Mouse (Mus musculus): ENCODE results near the gene Ccdc57. TPM values are rescaled to one million over a fixed set of nuclear protein-coding genes. Genes with fewer than 3 reads are reported as not detected.

Ccdc57 gene
- polyA plus RNA-seq, 1 experiment from 2014 or later = 1.1 TPM

DNA sequence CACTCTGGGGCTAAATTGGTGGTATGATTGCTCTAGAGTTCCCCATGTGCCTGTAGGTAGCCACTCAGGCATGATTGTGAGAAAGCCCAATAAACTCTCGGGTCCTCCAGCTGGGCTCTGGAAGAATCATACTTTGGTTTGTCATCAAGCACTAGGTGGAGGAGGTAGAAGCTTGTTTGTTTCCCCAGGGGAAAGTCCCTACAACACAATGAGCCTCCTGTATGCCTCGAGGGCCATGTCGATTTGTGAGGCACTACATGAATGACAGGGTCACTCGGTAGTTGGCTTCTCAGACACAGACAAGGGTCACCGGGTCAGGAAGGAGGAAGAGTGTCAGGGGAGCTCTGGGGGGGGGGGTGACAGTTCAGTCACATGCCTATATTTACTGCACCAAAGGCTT lies 46.2 kb downstream of the Ccdc57 start:
- Histone ChIP-seq H3K27ac (replicated peaks) (no peak overlapping the region), H3K4me3 (ENCODE audit: low read depth, low read length) (no peak overlapping the region), H3K9ac (ENCODE audit: low read length) (no peak overlapping the region), H3K4me2 (replicated peaks; ENCODE audit: low read depth) (no peak overlapping the region), H3K36me3 (ENCODE audit: control insufficient read depth, insufficient read depth, low read length) (0 out of 2 replicates have a peak, but pooled peaks cover 2% of the 10 kb centered on the region), H3K9me3 (ENCODE audit: control insufficient read depth, low read length) (no peaks in the 10 kb centered on the region), H3K4me1 (replicated peaks; ENCODE audit: control insufficient read depth, insufficient read depth) (no peaks in the 10 kb centered on the region), H3K27me3 (ENCODE audit: control insufficient read depth, insufficient read depth, low read length) (no peaks in the 10 kb centered on the region)
- TF ChIP-seq CTCF (IDR thresholded peaks at IDR 0.05; ENCODE audit: low read depth) (no peak), EP300 (optimal IDR thresholded peaks at IDR 0.05) (no peak)
- DNase-seq (ENCODE audit: low spot score) = no peak
- ATAC-seq (ENCODE audit: low FRiP score, low TSS enrichment) = no peak
- WGBS = 62% methylated on average over 5 of the region's 5 CpGs

- no peaks in the 10 kb centered on the region for H3K36me3 ChIP-seq (ENCODE audit: control insufficient read depth, insufficient read depth, low read length)
- no peak overlapping the region for H3K27ac ChIP-seq (replicated peaks)
- WGBS = 89% methylated on average over 3 of the region's 3 CpGs
- H3K4me1 ChIP-seq (replicated peaks; ENCODE audit: control insufficient read depth, insufficient read depth) = no peaks in the 10 kb centered on the region
- no peak for TF ChIP-seq CTCF (IDR thresholded peaks at IDR 0.05; ENCODE audit: low read depth)
- TF ChIP-seq EP300 (optimal IDR thresholded peaks at IDR 0.05) = no peak
- H3K4me3 ChIP-seq (ENCODE audit: low read depth, low read length) = no peak overlapping the region
- H3K27me3 ChIP-seq (ENCODE audit: control insufficient read depth, insufficient read depth, low read length) = no peaks in the 10 kb centered on the region
- ATAC-seq (ENCODE audit: low FRiP score, low TSS enrichment) (no peak), DNase-seq (ENCODE audit: low spot score) (no peak)
- H3K4me2 ChIP-seq (replicated peaks; ENCODE audit: low read depth) = no peak overlapping the region
- H3K9me3 ChIP-seq (ENCODE audit: control insufficient read depth, low read length) = no peaks in the 10 kb centered on the region
- H3K9ac ChIP-seq (ENCODE audit: low read length) = no peak overlapping the region
Observed at GRCm38 (mm10) chr11:120883601-120884000, 49.1 kb downstream of the Ccdc57 start.

- H3K36me3 ChIP-seq (ENCODE audit: control insufficient read depth, insufficient read depth, low read length) = no peaks in the 10 kb centered on the region; the same call in 1 of the 2 replicates
- no peaks in the 10 kb centered on the region for H3K27me3 ChIP-seq (ENCODE audit: control insufficient read depth, insufficient read depth, low read length)
- ATAC-seq (ENCODE audit: low FRiP score, low TSS enrichment) (no peak), DNase-seq (ENCODE audit: low spot score) (no peak)
- H3K9me3 ChIP-seq (ENCODE audit: control insufficient read depth, low read length) = no peaks in the 10 kb centered on the region
- H3K4me3 ChIP-seq (ENCODE audit: low read depth, low read length) = no peak overlapping the region
- H3K4me2 ChIP-seq (replicated peaks; ENCODE audit: low read depth) = no peak overlapping the region
- no peak overlapping the region for H3K9ac ChIP-seq (ENCODE audit: low read length)
- H3K27ac ChIP-seq (replicated peaks) = no peak overlapping the region
- 88% methylated on average over 4 of the region's 4 CpGs for WGBS
- TF ChIP-seq EP300 (optimal IDR thresholded peaks at IDR 0.05) = no peak
- no peak for TF ChIP-seq CTCF (IDR thresholded peaks at IDR 0.05; ENCODE audit: low read depth)
- no peaks in the 10 kb centered on the region for H3K4me1 ChIP-seq (replicated peaks; ENCODE audit: control insufficient read depth, insufficient read depth)
Observed at GRCm38 (mm10) chr11:120882931-120883330, 49.7 kb downstream of the Ccdc57 start.

DNA sequence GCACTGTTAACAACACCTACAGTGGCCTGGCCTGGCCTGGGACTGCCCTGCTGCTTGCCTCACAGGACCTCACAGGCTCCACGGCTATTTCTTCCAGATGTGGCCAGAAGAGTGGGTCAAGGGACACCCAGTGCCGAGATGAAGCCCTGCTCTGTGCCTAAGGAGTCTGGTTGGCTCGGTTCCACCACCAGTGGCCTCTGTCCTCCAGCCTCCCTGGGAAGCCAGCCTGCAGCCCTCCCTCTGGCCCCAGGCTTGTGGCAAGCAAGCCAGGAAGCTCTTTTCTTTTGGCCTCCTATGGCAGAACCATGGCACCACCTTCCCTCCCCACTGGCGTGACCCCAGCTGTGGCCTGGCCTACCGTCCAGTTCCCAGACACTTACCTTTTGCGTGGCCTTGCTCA lies 59.5 kb downstream of the Ccdc57 start:
- H3K4me1 ChIP-seq (replicated peaks; ENCODE audit: control insufficient read depth, insufficient read depth) = no peaks in the 10 kb centered on the region
- H3K27me3 ChIP-seq (ENCODE audit: control insufficient read depth, insufficient read depth, low read length) = no peaks in the 10 kb centered on the region
- no peak overlapping the region for H3K9ac ChIP-seq (ENCODE audit: low read length)
- DNase-seq (ENCODE audit: low spot score) (peak; percentile 31), ATAC-seq (ENCODE audit: low FRiP score, low TSS enrichment) (peak; percentile 30)
- no peak overlapping the region for H3K4me3 ChIP-seq (ENCODE audit: low read depth, low read length)
- no peak overlapping the region for H3K4me2 ChIP-seq (replicated peaks; ENCODE audit: low read depth)
- TF ChIP-seq CTCF (IDR thresholded peaks at IDR 0.05; ENCODE audit: low read depth) (no peak), EP300 (optimal IDR thresholded peaks at IDR 0.05) (no peak)
- H3K27ac ChIP-seq (replicated peaks) = 0 out of 2 replicates have a peak overlapping the region, but pooled peaks have one; percentile 13
- no peaks in the 10 kb centered on the region; the same call in 1 of the 2 replicates for H3K36me3 ChIP-seq (ENCODE audit: control insufficient read depth, insufficient read depth, low read length)
- no peaks in the 10 kb centered on the region for H3K9me3 ChIP-seq (ENCODE audit: control insufficient read depth, low read length)
- 79% methylated on average over 6 of the region's 6 CpGs for WGBS

DNA sequence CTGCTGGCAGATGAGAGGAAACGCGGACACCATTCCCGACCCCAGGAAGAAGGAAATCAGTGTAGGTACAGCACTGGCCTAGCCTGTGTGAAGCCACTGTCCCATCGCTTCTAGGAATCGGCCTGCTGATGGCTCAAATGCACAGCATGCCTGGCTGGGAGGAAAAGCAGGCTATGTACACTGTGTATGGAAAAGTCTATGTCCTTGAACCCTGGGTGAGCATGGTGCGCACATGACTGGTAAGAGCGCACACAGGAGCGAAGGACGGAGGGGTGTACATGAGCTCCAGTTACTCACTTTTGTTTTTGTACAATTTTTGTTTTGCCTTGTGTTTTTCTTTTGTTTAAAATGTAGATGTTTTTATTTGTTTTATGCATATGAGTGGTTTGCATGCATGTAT lies 61.2 kb downstream of the Ccdc57 start:
- no peak overlapping the region for H3K4me2 ChIP-seq (replicated peaks; ENCODE audit: low read depth)
- 94% methylated on average over 9 of the region's 9 CpGs for WGBS
- DNase-seq (ENCODE audit: low spot score) (no peak), ATAC-seq (ENCODE audit: low FRiP score, low TSS enrichment) (no peak)
- no peaks in the 10 kb centered on the region for H3K9me3 ChIP-seq (ENCODE audit: control insufficient read depth, low read length)
- H3K9ac ChIP-seq (ENCODE audit: low read length) = no peak overlapping the region
- no peaks in the 10 kb centered on the region for H3K4me1 ChIP-seq (replicated peaks; ENCODE audit: control insufficient read depth, insufficient read depth)
- H3K4me3 ChIP-seq (ENCODE audit: low read depth, low read length) = no peak overlapping the region
- TF ChIP-seq EP300 (optimal IDR thresholded peaks at IDR 0.05) = no peak
- no peak for TF ChIP-seq CTCF (IDR thresholded peaks at IDR 0.05; ENCODE audit: low read depth)
- H3K27ac ChIP-seq (replicated peaks) = no peak overlapping the region
- no peaks in the 10 kb centered on the region for H3K27me3 ChIP-seq (ENCODE audit: control insufficient read depth, insufficient read depth, low read length)
- H3K36me3 ChIP-seq (ENCODE audit: control insufficient read depth, insufficient read depth, low read length) = no peaks in the 10 kb centered on the region

DNA sequence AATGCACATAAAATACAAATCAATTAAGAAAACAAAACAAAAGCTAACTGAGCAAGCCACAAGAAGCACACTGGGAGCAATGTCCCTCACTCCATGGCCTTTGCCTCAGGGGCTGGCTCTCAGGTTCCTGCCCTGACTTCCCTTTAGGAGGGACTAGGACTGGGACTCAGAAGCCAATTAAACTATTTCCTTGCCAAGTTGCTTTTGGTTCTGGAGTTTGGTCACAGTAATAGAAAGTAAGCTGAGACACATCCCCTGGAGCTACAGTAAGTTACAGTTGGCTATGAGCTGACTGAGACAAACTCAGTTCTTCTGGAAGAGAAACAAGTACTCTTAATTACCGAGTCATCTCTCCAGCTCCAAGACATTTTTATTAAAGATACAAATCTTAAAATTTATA lies 66.9 kb downstream of the Ccdc57 start:
- H3K27ac ChIP-seq (replicated peaks) = no peak overlapping the region
- ATAC-seq (ENCODE audit: low FRiP score, low TSS enrichment) (no peak), DNase-seq (ENCODE audit: low spot score) (no peak)
- no peak for TF ChIP-seq CTCF (IDR thresholded peaks at IDR 0.05; ENCODE audit: low read depth)
- no peak overlapping the region for H3K4me3 ChIP-seq (ENCODE audit: low read depth, low read length)
- H3K4me2 ChIP-seq (replicated peaks; ENCODE audit: low read depth) = no peak overlapping the region
- H3K36me3 ChIP-seq (ENCODE audit: control insufficient read depth, insufficient read depth, low read length) = no peaks in the 10 kb centered on the region
- H3K9me3 ChIP-seq (ENCODE audit: control insufficient read depth, low read length) = no peaks in the 10 kb centered on the region
- WGBS = 95% methylated on average over 1 of the region's 1 CpGs
- H3K4me1 ChIP-seq (replicated peaks; ENCODE audit: control insufficient read depth, insufficient read depth) = no peaks in the 10 kb centered on the region
- H3K9ac ChIP-seq (ENCODE audit: low read length) = no peak overlapping the region
- H3K27me3 ChIP-seq (ENCODE audit: control insufficient read depth, insufficient read depth, low read length) = no peaks in the 10 kb centered on the region

Data from stomach, postnatal 0 days (tissue).